Mouse (Mus musculus): ENCODE results near the gene Cep135. TPM values are rescaled to one million over a fixed set of nuclear protein-coding genes. Genes with fewer than 3 reads are reported as not detected.

The Cep135 gene
- polyA plus RNA-seq, 1 experiment from 2014 or later, result 7.3 TPM

GRCm38 (mm10) chr5:76690177-76690593, 101.7 kb downstream of the Cep135 start:
- H3K4me1 ChIP-seq, result peaks cover 21% of the 10 kb centered on the region; the same call in 1 of the 2 replicates
- no peaks in the 10 kb centered on the region for H3K9me3 ChIP-seq (replicated peaks)
- no peak overlapping the region for H3K9ac ChIP-seq
- H3K4me2 ChIP-seq, result no peak overlapping the region
- no peaks in the 10 kb centered on the region for H3K27me3 ChIP-seq
- H3K27ac ChIP-seq, result no peak overlapping the region
- 34% methylated on average over 5 of the region's 5 CpGs for WGBS
- ATAC-seq (replicated peaks; ENCODE audit: low FRiP score), result peak; percentile 26; the same call in 1 of the 2 replicates
- H3K4me3 ChIP-seq (replicated peaks), result no peak overlapping the region
- H3K36me3 ChIP-seq, result no peaks in the 10 kb centered on the region

- no peaks in the 10 kb centered on the region for H3K27me3 ChIP-seq
- no peaks in the 10 kb centered on the region for H3K9me3 ChIP-seq (replicated peaks)
- H3K9ac ChIP-seq, result no peak overlapping the region
- no peak overlapping the region for H3K27ac ChIP-seq
- H3K4me1 ChIP-seq, result peaks cover 19% of the 10 kb centered on the region; the same call in 1 of the 2 replicates
- 82% methylated on average over 5 of the region's 5 CpGs for WGBS
- no peaks in the 10 kb centered on the region for H3K36me3 ChIP-seq
- H3K4me3 ChIP-seq (replicated peaks), result no peak overlapping the region
- H3K4me2 ChIP-seq, result no peak overlapping the region
- ATAC-seq (replicated peaks; ENCODE audit: low FRiP score), result no peak
These were observed 102.8 kb downstream of the Cep135 start for GRCm38 (mm10) chr5:76691251-76691650.

GRCm38 (mm10) chr5:76691706-76692424, 103.4 kb downstream of the Cep135 start:
- no peak overlapping the region for H3K9ac ChIP-seq
- no peaks in the 10 kb centered on the region for H3K9me3 ChIP-seq (replicated peaks)
- 79% methylated on average over 12 of the region's 12 CpGs for WGBS
- no peaks in the 10 kb centered on the region for H3K27me3 ChIP-seq
- no peak overlapping the region for H3K4me2 ChIP-seq
- H3K4me1 ChIP-seq, result peaks cover 15% of the 10 kb centered on the region; the same call in 1 of the 2 replicates
- no peak overlapping the region for H3K27ac ChIP-seq
- no peaks in the 10 kb centered on the region for H3K36me3 ChIP-seq
- no peak for ATAC-seq (replicated peaks; ENCODE audit: low FRiP score)
- no peak overlapping the region for H3K4me3 ChIP-seq (replicated peaks)

Other genes with a start within 250 kb of the Cep135 start
- gene Nmu, start 224.9 kb upstream of the Cep135 start, polyA plus RNA-seq (2015; fragmentation: Nextera tagmentation; extraction: Ambion mirVana), result not detected in 2 replicates
- not detected in 2 replicates for gene Gm7271, start 104.7 kb upstream of the Cep135 start, polyA plus RNA-seq (2015; fragmentation: Nextera tagmentation; extraction: Ambion mirVana)
- 33.0 and 33.3 TPM in 2 replicates for gene Exoc1, start 59.4 kb upstream of the Cep135 start, polyA plus RNA-seq (2015; fragmentation: Nextera tagmentation; extraction: Ambion mirVana)
- gene C530008M17Rik, start 67.8 kb downstream of the Cep135 start, polyA plus RNA-seq (2015; fragmentation: Nextera tagmentation; extraction: Ambion mirVana), result 17.2 and 17.3 TPM in 2 replicates

Measured in kidney, embryonic 15.5 days (tissue).